Mouse (Mus musculus) induced T-regulatory cell, adult 2 months (primary cell): ENCODE results near the gene Naa20.
A peak's percentile ranks its signal among the peaks of the same experiment; 100 is the strongest.

Experiments
- DNase-seq: peaks from one replicate; pipeline ENCODE4 v3.0.0-alpha.2; 2012; ENCODE audit warnings: low read depth

The Naa20 gene

GRCm38 (mm10) chr2:145901861-145902260 is at the start of gene Naa20:
Gene Naa20 (plus strand): TSS chr2:145902099.
- DNase-seq: no peak

- DNase-seq: no peak
Measured at GRCm38 (mm10) chr2:145855831-145856230, 46.1 kb upstream of the Naa20 start.

- no peak for DNase-seq
Measured at GRCm38 (mm10) chr2:145857864-145858263, 44.0 kb upstream of the Naa20 start.

DNA sequence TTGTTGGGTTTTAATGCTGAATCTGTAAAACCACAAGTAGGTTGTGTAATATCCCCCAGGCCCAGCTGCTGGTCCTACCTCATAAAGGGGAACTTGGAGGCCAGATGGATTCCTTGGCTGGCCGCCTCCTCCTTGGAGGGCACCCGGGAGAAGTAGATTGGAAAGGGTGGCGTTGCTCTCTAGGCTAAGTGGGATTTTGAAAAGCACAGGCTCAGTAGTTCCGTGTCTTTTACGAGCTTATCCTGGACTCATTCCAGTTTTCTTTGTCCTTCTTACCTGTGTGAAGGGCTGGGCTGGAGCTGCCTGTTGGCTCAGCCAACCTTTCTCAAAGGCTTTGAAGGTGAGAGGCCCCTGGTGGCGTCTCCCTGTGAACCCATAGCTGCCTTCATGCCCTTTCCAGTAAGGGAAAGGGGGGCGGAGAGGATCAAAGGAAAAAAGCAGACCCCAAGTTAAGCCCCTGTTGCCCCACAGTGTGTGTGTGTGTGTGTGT is 42.4 kb upstream of the Naa20 start:
- no peak for DNase-seq

DNA sequence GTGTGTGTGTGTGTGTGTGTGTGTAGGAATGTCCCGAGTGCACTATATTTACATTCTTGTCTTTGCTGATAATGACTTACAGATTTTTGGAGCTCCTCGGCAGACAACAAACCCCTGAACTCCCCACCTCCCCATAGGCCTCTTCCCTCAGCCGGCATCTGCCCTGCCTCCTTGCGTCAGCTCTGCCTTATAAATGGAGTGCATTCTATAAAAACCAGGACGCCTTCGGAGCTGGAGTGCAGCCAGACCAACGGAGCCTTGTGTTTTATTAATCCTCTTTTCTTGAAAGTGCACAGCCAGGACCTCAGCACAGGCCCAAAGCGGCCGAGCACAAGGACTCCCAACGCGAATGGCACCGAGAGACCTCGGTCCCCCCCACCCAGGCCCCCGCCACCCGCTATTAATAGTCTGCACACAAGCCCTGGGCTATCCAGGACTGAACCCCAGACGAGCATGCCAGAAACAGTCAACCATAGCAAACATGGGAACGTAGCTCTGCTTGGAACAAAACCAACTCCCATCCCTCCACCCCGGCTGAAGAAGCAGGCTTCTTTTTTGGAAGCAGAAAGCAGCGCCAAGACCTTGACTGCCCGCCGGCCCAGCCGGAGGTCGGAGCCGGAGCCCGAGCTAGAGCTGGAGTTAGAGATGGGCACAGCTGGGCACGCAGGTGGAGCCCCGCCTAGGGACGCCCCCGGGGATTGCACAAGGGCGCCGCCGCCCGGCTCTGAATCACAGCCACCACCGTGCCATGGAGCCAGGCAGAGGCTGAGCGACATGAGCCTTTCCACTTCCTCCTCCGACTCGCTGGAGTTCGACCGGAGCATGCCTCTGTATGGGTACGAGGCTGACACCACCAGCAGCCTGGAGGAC is 41.7 kb upstream of the Naa20 start:
- no peak for DNase-seq

DNA sequence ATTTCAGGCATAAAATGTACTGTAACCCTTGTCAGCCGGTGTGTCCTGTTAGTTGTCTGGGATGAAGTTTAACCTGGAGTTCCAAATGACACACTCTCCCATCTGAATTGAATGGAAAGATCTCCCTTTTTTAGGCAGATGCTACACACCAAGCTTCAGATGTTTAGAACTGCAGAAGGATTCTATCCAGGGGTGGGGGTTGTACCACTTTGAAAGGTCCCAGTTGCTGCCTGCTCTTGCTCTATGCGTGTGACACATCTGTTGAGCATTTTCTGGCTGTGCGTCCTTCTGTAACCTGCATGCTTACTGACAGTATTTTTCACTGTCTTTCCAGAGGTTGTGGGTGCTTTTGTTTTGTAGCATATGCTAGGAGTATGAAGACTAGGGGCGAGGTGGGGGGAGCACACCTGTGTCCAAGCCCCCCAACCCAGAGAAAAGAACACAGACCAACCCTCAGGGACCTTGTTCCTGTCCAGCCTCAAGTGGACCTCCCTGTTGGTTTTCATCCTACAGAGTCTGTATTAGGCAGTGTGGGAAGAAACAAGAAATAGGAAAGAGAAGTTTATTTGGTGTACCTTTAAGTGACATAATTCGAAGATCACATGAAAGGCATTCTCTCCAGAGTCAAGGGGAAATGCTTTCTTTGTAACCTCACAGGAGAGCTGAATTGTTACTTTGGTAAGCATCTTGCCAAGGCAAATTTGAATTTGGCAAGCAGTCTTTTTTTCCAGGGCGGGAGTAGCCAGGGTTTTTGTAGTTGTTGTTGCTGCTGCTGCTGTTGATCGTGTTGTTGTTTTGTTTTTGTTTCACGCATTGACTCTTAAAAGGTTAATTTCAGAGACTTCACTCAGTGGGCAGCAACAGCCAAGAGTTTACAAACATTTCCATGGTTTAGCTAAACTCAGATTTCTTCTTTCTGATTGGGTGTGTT is 40.4 kb upstream of the Naa20 start:
- DNase-seq: no peak

DNA sequence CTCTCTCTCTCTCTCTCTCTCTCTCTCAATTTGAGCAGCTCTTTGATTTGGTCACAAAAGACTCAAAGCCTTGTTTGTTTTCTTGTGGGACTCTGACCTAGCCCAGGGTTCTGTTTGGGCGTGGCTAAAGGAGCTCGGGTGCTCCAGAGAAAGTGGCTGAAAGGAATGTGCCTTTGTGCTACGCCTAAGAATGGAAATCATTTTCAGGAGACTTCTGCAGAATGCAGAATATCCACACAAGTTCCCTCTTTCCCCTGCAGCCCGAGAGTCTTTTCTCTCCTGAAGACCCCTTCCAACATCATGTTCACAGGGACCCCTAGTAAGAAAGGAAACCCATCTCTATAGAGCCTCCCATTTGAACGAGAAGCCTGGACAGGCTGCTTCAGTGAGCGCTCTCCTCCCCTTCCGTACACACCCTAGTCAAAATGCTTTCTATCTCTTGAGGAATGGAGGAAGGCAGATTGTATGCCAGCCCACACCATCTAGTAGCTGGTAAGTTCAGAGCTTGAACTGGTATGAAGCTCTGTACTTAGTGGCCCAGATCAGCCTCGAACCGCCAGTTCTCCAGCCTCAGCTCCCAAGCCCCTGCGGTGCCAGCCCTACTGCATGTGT is 39.6 kb upstream of the Naa20 start:
- DNase-seq: no peak

GRCm38 (mm10) chr2:145865344-145865743 is 36.6 kb upstream of the Naa20 start:
- DNase-seq: no peak

DNA sequence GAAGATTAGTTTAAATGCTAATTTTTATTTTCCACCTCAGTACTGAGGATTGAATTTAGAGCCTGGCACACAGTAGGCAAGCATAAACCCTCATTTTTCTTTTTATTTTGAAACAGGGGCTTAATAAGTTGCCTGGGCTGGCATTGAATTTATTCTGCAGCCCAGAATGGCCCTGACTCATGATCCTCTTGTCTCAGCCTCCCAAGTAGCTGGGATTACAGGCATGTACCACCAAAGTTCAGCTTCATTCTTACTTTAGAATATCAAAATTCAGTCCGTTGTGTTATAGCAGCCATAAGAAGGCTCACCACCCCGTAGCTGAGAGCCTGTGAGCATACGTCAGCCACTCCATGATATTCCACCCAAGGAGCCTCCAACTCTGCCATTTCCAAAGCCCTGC is 35.7 kb upstream of the Naa20 start:
- DNase-seq: no peak

- no peak for DNase-seq
Measured at GRCm38 (mm10) chr2:145866695-145867449, 35.0 kb upstream of the Naa20 start.

DNA sequence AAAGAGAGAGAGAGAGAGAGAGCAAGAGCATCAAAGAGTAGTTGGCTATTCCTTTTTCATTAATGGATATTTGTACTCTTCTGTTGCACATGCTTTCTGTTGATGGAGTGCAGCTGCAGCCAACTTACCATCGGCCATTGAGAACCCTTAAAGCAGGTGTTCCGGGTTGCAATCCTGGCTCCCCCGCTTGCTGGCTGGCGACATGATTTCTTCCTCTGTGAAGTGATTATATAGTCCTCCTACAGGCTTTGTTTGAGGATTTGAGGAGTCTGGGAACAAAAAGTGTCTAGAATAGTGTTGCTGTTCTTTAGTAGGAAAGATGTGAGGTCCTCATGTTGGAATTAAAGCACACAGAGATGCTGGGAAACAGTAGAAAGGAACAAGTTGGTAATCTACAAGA is 30.6 kb upstream of the Naa20 start:
- DNase-seq: no peak

DNA sequence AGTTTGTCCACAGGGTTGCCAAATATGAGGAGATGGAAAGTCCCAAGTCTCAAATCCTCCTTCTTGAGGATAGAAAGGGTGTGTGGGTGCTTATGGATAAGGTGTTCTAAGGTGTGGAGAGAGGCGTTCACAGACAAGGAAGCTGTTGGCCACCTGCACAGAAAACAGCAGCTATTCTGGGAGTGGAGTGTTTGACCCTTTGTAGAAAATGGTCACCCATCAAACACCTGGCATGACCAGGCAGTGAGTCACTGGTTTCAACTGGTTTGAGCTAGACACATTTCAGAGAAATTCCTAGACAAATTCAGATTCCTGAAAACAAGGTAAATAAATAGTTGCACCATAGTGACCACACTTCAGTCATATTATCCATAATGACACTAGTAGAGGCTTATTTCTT is 29.8 kb upstream of the Naa20 start:
- no peak for DNase-seq

GRCm38 (mm10) chr2:145873953-145874352 is 27.9 kb upstream of the Naa20 start:
- no peak for DNase-seq

DNA sequence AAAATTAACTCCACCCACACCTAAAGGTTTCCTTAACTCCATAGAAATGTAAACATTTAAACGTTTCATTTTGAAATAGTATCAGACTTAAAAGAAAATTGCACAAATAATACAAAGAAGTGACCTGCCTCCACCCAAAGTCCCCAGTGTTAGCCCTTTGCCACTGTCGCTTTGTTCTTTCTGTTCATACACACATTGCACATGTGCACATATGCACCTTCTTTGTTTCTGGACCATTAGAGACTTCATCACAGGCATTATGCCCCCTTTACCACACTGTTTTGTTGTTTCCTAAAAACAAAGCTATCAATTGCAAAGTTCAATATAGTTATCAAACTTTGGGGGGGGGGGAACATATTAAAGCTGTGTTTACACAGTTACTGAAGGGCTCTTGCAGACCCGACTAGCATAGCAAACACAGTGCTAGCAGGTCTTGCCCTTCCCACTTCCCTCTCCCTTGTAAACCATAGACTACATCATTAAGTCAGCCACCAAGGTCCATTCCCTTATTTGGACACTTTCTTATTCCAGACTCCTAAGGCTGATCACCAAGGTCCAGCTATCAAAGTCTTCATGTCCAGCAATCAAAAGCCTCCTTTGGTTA is 26.9 kb upstream of the Naa20 start:
- no peak for DNase-seq

DNA sequence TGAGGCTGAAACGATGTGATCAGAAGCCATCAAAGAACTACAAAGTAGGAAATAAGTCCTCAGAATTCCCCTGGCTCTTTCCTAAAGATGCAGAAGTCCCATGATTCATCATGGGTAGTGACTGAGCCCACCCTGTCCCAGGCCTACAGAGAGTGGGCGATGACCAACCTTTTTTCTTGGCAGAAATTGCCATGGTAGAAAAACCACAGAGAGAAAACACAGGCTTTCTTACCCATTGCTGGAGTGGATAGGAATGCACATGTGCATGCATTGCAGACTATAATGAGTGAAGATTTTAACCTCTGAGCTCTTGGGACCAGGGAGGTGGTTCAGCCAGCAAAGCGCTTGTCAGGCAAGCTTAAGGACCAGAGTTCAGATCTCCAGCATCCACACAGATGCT is 24.7 kb upstream of the Naa20 start:
- no peak for DNase-seq

- DNase-seq: peak; percentile 12
Measured at GRCm38 (mm10) chr2:145880887-145881747, 20.8 kb upstream of the Naa20 start.

GRCm38 (mm10) chr2:145881932-145882331 is 20.0 kb upstream of the Naa20 start:
- DNase-seq: no peak

GRCm38 (mm10) chr2:145882398-145882797 is 19.5 kb upstream of the Naa20 start:
- DNase-seq: peak; percentile 62

- DNase-seq: no peak
Measured at GRCm38 (mm10) chr2:145884036-145884912, 17.6 kb upstream of the Naa20 start.
